In genomic region chr12:79619009-79619408, GRCm38 (mm10) we compare ENCODE assay signal across 21 mouse cellular contexts.
DNase-seq lines count a peak whose midpoint lies in the region; ATAC-seq and TF ChIP-seq lines count a peak whose summit lies in the region.
"Had no signal": no experiment of that assay in that cellular context is flagged by ENCODE, and none has a peak within 500 bp of the region (broad histone marks: within the 10 kb centered on the region; RNA-seq: fewer than 3 reads in every experiment).

No protein-coding gene starts in this region.

- no peaks in the 10 kb centered on the region for H3K4me1 ChIP-seq in forebrain, postnatal 0 days (ENCODE audit: insufficient read depth)
- no peaks in the 10 kb centered on the region; the same call in 1 of the 2 replicates for H3K4me1 ChIP-seq in forebrain, embryonic 14.5 days (ENCODE audit: control insufficient read depth, insufficient read depth, low read length)

- no peak overlapping the region for H3K9ac ChIP-seq in forebrain, postnatal 0 days
- no peak overlapping the region for H3K9ac ChIP-seq in forebrain, embryonic 14.5 days (ENCODE audit: low read length)
- H3K9ac ChIP-seq: hindbrain, embryonic 14.5 days; limb, embryonic 12.5 days; liver, embryonic 15.5 days had no signal

- H3K9me3 ChIP-seq in forebrain, postnatal 0 days (ENCODE audit: low read length): no peaks in the 10 kb centered on the region
- no peaks in the 10 kb centered on the region for H3K9me3 ChIP-seq in forebrain, embryonic 14.5 days (replicated peaks; ENCODE audit: control insufficient read depth, low read length)
- H3K9me3 ChIP-seq: limb, embryonic 12.5 days; liver, embryonic 15.5 days had no signal

- H3K4me2 ChIP-seq in forebrain, postnatal 0 days (ENCODE audit: low read depth): no peak overlapping the region
- H3K4me2 ChIP-seq in forebrain, embryonic 14.5 days (ENCODE audit: low read length): no peak overlapping the region
- H3K4me2 ChIP-seq: heart, embryonic 11.5 days; hindbrain, embryonic 14.5 days; limb, embryonic 12.5 days; liver, embryonic 15.5 days had no signal

- H3K27ac ChIP-seq in forebrain, postnatal 0 days (ENCODE audit: low read depth, low read length): no peak overlapping the region
- H3K27ac ChIP-seq in forebrain, embryonic 14.5 days (ENCODE audit: low read depth, low read length): no peak overlapping the region
- H3K27ac ChIP-seq in layer of hippocampus, adult 2 months: no peak overlapping the region
- H3K27ac ChIP-seq: hindbrain, embryonic 14.5 days; limb, embryonic 12.5 days; liver, embryonic 15.5 days had no signal

- no peak overlapping the region for H3K4me3 ChIP-seq in forebrain, postnatal 0 days (ENCODE audit: low read depth, low read length)
- H3K4me3 ChIP-seq in forebrain, embryonic 14.5 days (ENCODE audit: low read depth, low read length): no peak overlapping the region
- no peak overlapping the region for H3K4me3 ChIP-seq in layer of hippocampus, adult 2 months
- H3K4me3 ChIP-seq: limb, embryonic 12.5 days; liver, embryonic 15.5 days had no signal

- WGBS in forebrain, postnatal 0 days: 91% methylated on average over 1 of the region's 1 CpGs
- WGBS in forebrain, embryonic 14.5 days: 95% methylated on average over 1 of the region's 1 CpGs

- no peak for DNase-seq in forebrain, postnatal 0 days
- no peak for DNase-seq in forebrain, embryonic 14.5 days (ENCODE audit: low spot score)
- DNase-seq in layer of hippocampus, adult 2 months (ENCODE audit: low spot score in 2 of 2): no peak
- no peak for DNase-seq in layer of hippocampus, postnatal 14 days (ENCODE audit: low spot score in 2 of 2)
- DNase-seq in spleen, postnatal 36 days (ENCODE audit: low spot score in 2 of 2): peak; percentile 28 to 33
- no peak for DNase-seq in spleen, adult 12 weeks (ENCODE audit: low spot score)
- DNase-seq in cerebellum, postnatal 36 days: no peak
- DNase-seq in testis, postnatal 10 days (ENCODE audit: low spot score): no peak
- DNase-seq: cerebellum, postnatal 10 days; embryo, embryonic 11 days; kidney, adult 2 months; kidney, postnatal 25 days; lung, postnatal 14 days; right cerebral cortex, postnatal 4 days; thymus, adult 2 months had no signal

- H3K36me3 ChIP-seq in forebrain, postnatal 0 days (ENCODE audit: insufficient read depth): no peaks in the 10 kb centered on the region
- no peaks in the 10 kb centered on the region for H3K36me3 ChIP-seq in forebrain, embryonic 14.5 days (ENCODE audit: control insufficient read depth, insufficient read depth, low read length)
- H3K36me3 ChIP-seq: limb, embryonic 12.5 days; liver, embryonic 15.5 days had no signal

- peak; percentile 38 for TF ChIP-seq CTCF in forebrain, postnatal 0 days (IDR thresholded peaks at IDR 0.05; ENCODE audit: low read depth)
- peak; percentile 36 for TF ChIP-seq CTCF in layer of hippocampus, adult 2 months (conservative IDR thresholded peaks at IDR 0.05)

- no peaks in the 10 kb centered on the region for H3K27me3 ChIP-seq in forebrain, postnatal 0 days (ENCODE audit: insufficient read depth, low read length)
- no peaks in the 10 kb centered on the region for H3K27me3 ChIP-seq in forebrain, embryonic 14.5 days (replicated peaks; ENCODE audit: control insufficient read depth, insufficient read depth, low read length)
- H3K27me3 ChIP-seq: limb, embryonic 12.5 days; liver, embryonic 15.5 days had no signal

- ATAC-seq in forebrain, postnatal 0 days: no peak
- ATAC-seq in forebrain, embryonic 14.5 days: no peak
- ATAC-seq: forebrain, embryonic 16.5 days; midbrain, embryonic 16.5 days had no signal

Comparison
In these comparisons a context has a peak if more than half of its experiments do, and no peak if none do; other contexts are left out.
1. DNase-seq: peak in spleen, postnatal 36 days (2 of 2); none in forebrain, postnatal 0 days (single experiment), forebrain, embryonic 14.5 days (single experiment), layer of hippocampus, adult 2 months (0 of 2), layer of hippocampus, postnatal 14 days (0 of 2), spleen, adult 12 weeks (single experiment), cerebellum, postnatal 36 days (0 of 2) and testis, postnatal 10 days (single experiment).